ENCODE assay signal across 14 mouse cellular contexts in genomic region chr7:91514445-91514844, GRCm38 (mm10).
DNase-seq lines count a peak whose midpoint lies in the region; TF ChIP-seq lines count a peak whose summit lies in the region.
"Had no signal": no experiment of that assay in that cellular context is flagged by ENCODE, and none has a peak within 500 bp of the region (broad histone marks: within the 10 kb centered on the region; RNA-seq: fewer than 3 reads in every experiment).

No protein-coding gene starts in this region.

- peak overlapping the region; percentile 79 for H3K27ac ChIP-seq in layer of hippocampus, adult 2 months
- H3K27ac ChIP-seq: heart, embryonic 13.5 days; kidney, embryonic 15.5 days; liver, embryonic 14.5 days; macrophage; stomach, embryonic 15.5 days had no signal

- peak; percentile 21; the same call in 1 of the 2 replicates for TF ChIP-seq CTCF in layer of hippocampus, adult 2 months (conservative IDR thresholded peaks at IDR 0.05)

- no peak overlapping the region for H3K4me3 ChIP-seq in layer of hippocampus, adult 2 months
- H3K4me3 ChIP-seq: heart, embryonic 13.5 days; kidney, embryonic 15.5 days; stomach, embryonic 15.5 days had no signal

- DNase-seq in cerebellum, adult 11 months = peak; percentile 2
- DNase-seq in cerebellum, adult 11-12 months = no peak
- peak; percentile 41 to 43 for DNase-seq in right cerebral cortex, postnatal 10 days (ENCODE audit: low spot score in 2 of 2)
- DNase-seq in right cerebral cortex, postnatal 25 days = no peak
- peak; percentile 52 to 67 for DNase-seq in layer of hippocampus, adult 2 months (ENCODE audit: low spot score in 2 of 2)
- no peak for DNase-seq in thymus, postnatal 4 days
- no peak for DNase-seq in kidney, postnatal 4 days
- DNase-seq in yolk sac, embryonic 10.5 days (ENCODE audit: low spot score) = no peak
- DNase-seq: gastrocnemius, postnatal 10 days had no signal

Comparison
In these comparisons a context has a peak if more than half of its experiments do, and no peak if none do; other contexts are left out.
1. DNase-seq: peak in cerebellum, adult 11 months (single experiment), right cerebral cortex, postnatal 10 days (2 of 2) and layer of hippocampus, adult 2 months (2 of 2); none in cerebellum, adult 11-12 months (single experiment), right cerebral cortex, postnatal 25 days (single experiment), thymus, postnatal 4 days (single experiment), kidney, postnatal 4 days (0 of 2) and yolk sac, embryonic 10.5 days (single experiment).